In genomic region chr6:52169499-52170165, GRCm38 (mm10) we compare ENCODE assay signal across 12 mouse cellular contexts. TPM values are rescaled to one million over a fixed set of nuclear protein-coding genes. Genes with fewer than 3 reads are reported as not detected.
DNase-seq lines count a peak whose midpoint lies in the region; ATAC-seq lines count a peak whose summit lies in the region.
"Had no signal": no experiment of that assay in that cellular context is flagged by ENCODE, and none has a peak within 500 bp of the region (broad histone marks: within the 10 kb centered on the region; RNA-seq: fewer than 3 reads in every experiment).

No protein-coding gene starts in this region.

- H3K4me1 ChIP-seq in kidney, embryonic 15.5 days: peaks cover 91% of the 10 kb centered on the region
- H3K4me1 ChIP-seq in embryonic facial prominence, embryonic 11.5 days (ENCODE audit: control insufficient read depth, insufficient read depth, low read length): no peaks in the 10 kb centered on the region; the same call in 1 of the 2 replicates
- H3K4me1 ChIP-seq in intestine, embryonic 15.5 days (replicated peaks): peaks cover 24% of the 10 kb centered on the region
- peaks cover 98% of the 10 kb centered on the region for H3K4me1 ChIP-seq in neural tube, embryonic 13.5 days (replicated peaks)
- peaks cover 3% of the 10 kb centered on the region; the same call in 1 of the 2 replicates for H3K4me1 ChIP-seq in midbrain, embryonic 16.5 days (ENCODE audit: control insufficient read depth, insufficient read depth, low read length)

- peak overlapping the region; percentile 45 for H3K4me2 ChIP-seq in kidney, embryonic 15.5 days
- peak overlapping the region; percentile 19 for H3K4me2 ChIP-seq in embryonic facial prominence, embryonic 11.5 days (ENCODE audit: low read depth, low read length)
- H3K4me2 ChIP-seq in intestine, embryonic 15.5 days (replicated peaks): peak overlapping the region; percentile 75
- H3K4me2 ChIP-seq in neural tube, embryonic 13.5 days: peak overlapping the region; percentile 75
- H3K4me2 ChIP-seq in midbrain, embryonic 16.5 days (ENCODE audit: low read length): no peak overlapping the region
- H3K4me2 ChIP-seq: forebrain, embryonic 15.5 days had no signal

- 0 out of 2 replicates have a peak overlapping the region, but pooled peaks have one; percentile 6 for H3K4me3 ChIP-seq in kidney, embryonic 15.5 days (replicated peaks)
- H3K4me3 ChIP-seq in embryonic facial prominence, embryonic 11.5 days (ENCODE audit: low read depth, low read length): peak overlapping the region; percentile 17
- peak overlapping the region; percentile 20 for H3K4me3 ChIP-seq in intestine, embryonic 15.5 days (replicated peaks)
- peak overlapping the region; percentile 20 for H3K4me3 ChIP-seq in neural tube, embryonic 13.5 days
- no peak overlapping the region for H3K4me3 ChIP-seq in midbrain, embryonic 16.5 days (ENCODE audit: low read depth, low read length)
- H3K4me3 ChIP-seq: forebrain, embryonic 15.5 days had no signal

- H3K9me3 ChIP-seq in kidney, embryonic 15.5 days (replicated peaks): no peaks in the 10 kb centered on the region
- no peaks in the 10 kb centered on the region for H3K9me3 ChIP-seq in embryonic facial prominence, embryonic 11.5 days (replicated peaks; ENCODE audit: control insufficient read depth, low read length)
- no peaks in the 10 kb centered on the region for H3K9me3 ChIP-seq in intestine, embryonic 15.5 days
- H3K9me3 ChIP-seq in neural tube, embryonic 13.5 days: no peaks in the 10 kb centered on the region
- no peaks in the 10 kb centered on the region for H3K9me3 ChIP-seq in midbrain, embryonic 16.5 days (replicated peaks; ENCODE audit: control insufficient read depth, low read length, poor library complexity, severe bottlenecking)
- H3K9me3 ChIP-seq: forebrain, embryonic 15.5 days had no signal

- DNase-seq in kidney, adult 11 months: no peak
- no peak for DNase-seq in embryonic facial prominence, embryonic 11.5 days (ENCODE audit: low spot score)
- no peak for DNase-seq in left cerebral cortex, postnatal 36 days (ENCODE audit: low spot score in 2 of 2)
- DNase-seq: cerebellum, adult 9-10 months had no signal

- peak overlapping the region; percentile 45; the same call in 1 of the 2 replicates for H3K9ac ChIP-seq in kidney, embryonic 15.5 days
- peak overlapping the region; percentile 30; the same call in 1 of the 2 replicates for H3K9ac ChIP-seq in embryonic facial prominence, embryonic 11.5 days (replicated peaks; ENCODE audit: low read length)
- peak overlapping the region; percentile 50 for H3K9ac ChIP-seq in intestine, embryonic 15.5 days
- peak overlapping the region; percentile 92 for H3K9ac ChIP-seq in neural tube, embryonic 13.5 days
- no peak overlapping the region for H3K9ac ChIP-seq in midbrain, embryonic 16.5 days (ENCODE audit: low read depth, low read length)
- H3K9ac ChIP-seq: forebrain, embryonic 15.5 days had no signal

- WGBS in kidney, embryonic 15.5 days: 28% methylated on average over 16 of the region's 16 CpGs
- WGBS in embryonic facial prominence, embryonic 11.5 days: 6% methylated on average over 15 of the region's 16 CpGs
- 44% methylated on average over 16 of the region's 16 CpGs for WGBS in intestine, embryonic 15.5 days
- WGBS in neural tube, embryonic 13.5 days: 13% methylated on average over 16 of the region's 16 CpGs
- 5% methylated on average over 16 of the region's 16 CpGs for WGBS in midbrain, embryonic 16.5 days

- peak overlapping the region; percentile 97 for H3K27ac ChIP-seq in kidney, embryonic 15.5 days
- peak overlapping the region; percentile 41; the same call in 1 of the 2 replicates for H3K27ac ChIP-seq in embryonic facial prominence, embryonic 11.5 days (replicated peaks; ENCODE audit: low read depth, low read length)
- peak overlapping the region; percentile 83 for H3K27ac ChIP-seq in intestine, embryonic 15.5 days
- H3K27ac ChIP-seq in neural tube, embryonic 13.5 days (replicated peaks): peak overlapping the region; percentile 99
- H3K27ac ChIP-seq in midbrain, embryonic 16.5 days (ENCODE audit: low read length): no peak overlapping the region
- H3K27ac ChIP-seq: forebrain, embryonic 15.5 days had no signal

- intact Hi-C loops in left cerebral cortex, postnatal 36 days (cut with DNase I): loop anchor here (5.0 kb wide), 1 partner anchor 33 kb away; the partner anchor contains the start of gene Hoxa5

- H3K27me3 ChIP-seq in kidney, embryonic 15.5 days: no peaks in the 10 kb centered on the region
- peaks cover 67% of the 10 kb centered on the region for H3K27me3 ChIP-seq in embryonic facial prominence, embryonic 11.5 days (ENCODE audit: control insufficient read depth, insufficient read depth, low read length)
- peaks cover 16% of the 10 kb centered on the region for H3K27me3 ChIP-seq in intestine, embryonic 15.5 days (replicated peaks)
- no peaks in the 10 kb centered on the region for H3K27me3 ChIP-seq in neural tube, embryonic 13.5 days
- peaks cover 71% of the 10 kb centered on the region for H3K27me3 ChIP-seq in midbrain, embryonic 16.5 days (ENCODE audit: control insufficient read depth, insufficient read depth, low read depth, low read length)

- H3K36me3 ChIP-seq in kidney, embryonic 15.5 days: 0 out of 2 replicates have a peak, but pooled peaks cover 4% of the 10 kb centered on the region
- no peaks in the 10 kb centered on the region for H3K36me3 ChIP-seq in embryonic facial prominence, embryonic 11.5 days (replicated peaks; ENCODE audit: control insufficient read depth, insufficient read depth, low read depth, low read length)
- H3K36me3 ChIP-seq in intestine, embryonic 15.5 days: no peaks in the 10 kb centered on the region
- H3K36me3 ChIP-seq in neural tube, embryonic 13.5 days: peaks cover 23% of the 10 kb centered on the region
- no peaks in the 10 kb centered on the region for H3K36me3 ChIP-seq in midbrain, embryonic 16.5 days (ENCODE audit: control insufficient read depth, insufficient read depth, low read length)
- H3K36me3 ChIP-seq: forebrain, embryonic 15.5 days had no signal

- ATAC-seq in kidney, embryonic 15.5 days (replicated peaks; ENCODE audit: low FRiP score): no peak
- ATAC-seq in embryonic facial prominence, embryonic 11.5 days (replicated peaks; ENCODE audit: insufficient number of reproducible peaks, low FRiP score, low TSS enrichment, low read depth): no peak
- no peak for ATAC-seq in intestine, embryonic 15.5 days
- ATAC-seq in neural tube, embryonic 13.5 days (ENCODE audit: low read depth): no peak
- no peak for ATAC-seq in midbrain, embryonic 16.5 days
- ATAC-seq in megakaryocyte-erythroid progenitor cell, adult 5-6 weeks (replicated peaks; ENCODE audit: low FRiP score, low TSS enrichment, poor library complexity, severe bottlenecking): no peak
- ATAC-seq: forebrain, embryonic 15.5 days had no signal

RNA-seq across cellular contexts. Expression of gene Hoxa2, which starts 5.0 kb away (rescaled TPM):
- polyA plus RNA-seq in kidney, embryonic 15.5 days (2015; fragmentation: Nextera tagmentation; extraction: Ambion mirVana): 2.2 and 3.6 TPM in 2 replicates
- 19.4 and 24.1 TPM in 2 replicates for polyA plus RNA-seq in embryonic facial prominence, embryonic 11.5 days (2014; fragmentation: Nextera tagmentation; extraction: Ambion mirVana)
- 7.4 and 8.6 TPM in 2 replicates for polyA plus RNA-seq in intestine, embryonic 15.5 days (2015; fragmentation: Nextera tagmentation; extraction: Ambion mirVana)
- 11.9 and 13.7 TPM in 2 replicates for polyA plus RNA-seq in neural tube, embryonic 13.5 days (2015; fragmentation: Nextera tagmentation; extraction: Ambion mirVana)
- not detected for total RNA-seq in left cerebral cortex, postnatal 36 days (2021)
- polyA plus RNA-seq in midbrain, embryonic 16.5 days (2015; fragmentation: Nextera tagmentation; extraction: Ambion mirVana): 0.10 and 0.22 TPM in 2 replicates
- 1.4 TPM in 1 of 2 replicates, not detected in the other for total RNA-seq in megakaryocyte-erythroid progenitor cell, adult 5-6 weeks (2014; fragmentation: Nextera tagmentation)
- total RNA-seq in megakaryocyte-erythroid progenitor cell, adult 5-6 weeks (2017): not detected in 2 replicates
- total RNA-seq: layer of hippocampus, adult 18-20 months; megakaryocyte, adult 5-6 weeks had no signal
- polyA plus RNA-seq: forebrain, embryonic 15.5 days had no signal

RNA-seq across cellular contexts. Expression of gene 5730596B20Rik, which starts 7.7 kb away (rescaled TPM):
- polyA plus RNA-seq in kidney, embryonic 15.5 days (2015; fragmentation: Nextera tagmentation; extraction: Ambion mirVana): 2.1 and 2.4 TPM in 2 replicates
- polyA plus RNA-seq in embryonic facial prominence, embryonic 11.5 days (2014; fragmentation: Nextera tagmentation; extraction: Ambion mirVana): 0.13 and 0.22 TPM in 2 replicates
- polyA plus RNA-seq in intestine, embryonic 15.5 days (2015; fragmentation: Nextera tagmentation; extraction: Ambion mirVana): 1.9 and 2.0 TPM in 2 replicates
- polyA plus RNA-seq in neural tube, embryonic 13.5 days (2015; fragmentation: Nextera tagmentation; extraction: Ambion mirVana): 3.5 and 4.1 TPM in 2 replicates
- not detected for total RNA-seq in left cerebral cortex, postnatal 36 days (2021)
- not detected in 2 replicates for polyA plus RNA-seq in midbrain, embryonic 16.5 days (2015; fragmentation: Nextera tagmentation; extraction: Ambion mirVana)
- not detected in 2 replicates for total RNA-seq in megakaryocyte-erythroid progenitor cell, adult 5-6 weeks (2014; fragmentation: Nextera tagmentation)
- not detected in 2 replicates for total RNA-seq in megakaryocyte-erythroid progenitor cell, adult 5-6 weeks (2017)
- total RNA-seq: layer of hippocampus, adult 18-20 months; megakaryocyte, adult 5-6 weeks had no signal
- polyA plus RNA-seq: forebrain, embryonic 15.5 days had no signal

RNA-seq across cellular contexts. Expression of gene Hoxa1, which starts 11.5 kb away (rescaled TPM):
- polyA plus RNA-seq in kidney, embryonic 15.5 days (2015; fragmentation: Nextera tagmentation; extraction: Ambion mirVana): 0.64 and 0.81 TPM in 2 replicates
- polyA plus RNA-seq in embryonic facial prominence, embryonic 11.5 days (2014; fragmentation: Nextera tagmentation; extraction: Ambion mirVana): 1.1 TPM in 2 replicates
- polyA plus RNA-seq in intestine, embryonic 15.5 days (2015; fragmentation: Nextera tagmentation; extraction: Ambion mirVana): 0.86 and 1.2 TPM in 2 replicates
- polyA plus RNA-seq in neural tube, embryonic 13.5 days (2015; fragmentation: Nextera tagmentation; extraction: Ambion mirVana): 2.0 and 3.0 TPM in 2 replicates
- total RNA-seq in left cerebral cortex, postnatal 36 days (2021): not detected
- polyA plus RNA-seq in midbrain, embryonic 16.5 days (2015; fragmentation: Nextera tagmentation; extraction: Ambion mirVana): 0.20 TPM in 1 of 2 replicates, not detected in the other
- total RNA-seq in megakaryocyte-erythroid progenitor cell, adult 5-6 weeks (2014; fragmentation: Nextera tagmentation): not detected in 2 replicates
- total RNA-seq in megakaryocyte-erythroid progenitor cell, adult 5-6 weeks (2017): 0.34 TPM in 1 of 2 replicates, not detected in the other
- total RNA-seq: layer of hippocampus, adult 18-20 months; megakaryocyte, adult 5-6 weeks had no signal
- polyA plus RNA-seq: forebrain, embryonic 15.5 days had no signal

RNA-seq across cellular contexts. Expression of gene Hoxa4, which starts 21.9 kb away (rescaled TPM):
- polyA plus RNA-seq in kidney, embryonic 15.5 days (2015; fragmentation: Nextera tagmentation; extraction: Ambion mirVana): 1.5 and 1.8 TPM in 2 replicates
- 0.31 and 0.34 TPM in 2 replicates for polyA plus RNA-seq in embryonic facial prominence, embryonic 11.5 days (2014; fragmentation: Nextera tagmentation; extraction: Ambion mirVana)
- polyA plus RNA-seq in intestine, embryonic 15.5 days (2015; fragmentation: Nextera tagmentation; extraction: Ambion mirVana): 3.7 and 4.5 TPM in 2 replicates
- 5.7 and 5.8 TPM in 2 replicates for polyA plus RNA-seq in neural tube, embryonic 13.5 days (2015; fragmentation: Nextera tagmentation; extraction: Ambion mirVana)
- not detected for total RNA-seq in left cerebral cortex, postnatal 36 days (2021)
- not detected in 2 replicates for polyA plus RNA-seq in midbrain, embryonic 16.5 days (2015; fragmentation: Nextera tagmentation; extraction: Ambion mirVana)
- total RNA-seq in megakaryocyte-erythroid progenitor cell, adult 5-6 weeks (2014; fragmentation: Nextera tagmentation): 1.9 and 2.2 TPM in 2 replicates
- total RNA-seq in megakaryocyte-erythroid progenitor cell, adult 5-6 weeks (2017): 0.46 and 0.66 TPM in 2 replicates
- total RNA-seq: layer of hippocampus, adult 18-20 months had no signal
- polyA plus RNA-seq: forebrain, embryonic 15.5 days had no signal

RNA-seq across cellular contexts. Expression of gene Hoxa5, which starts 34.8 kb away (rescaled TPM):
- 11.0 and 11.5 TPM in 2 replicates for polyA plus RNA-seq in kidney, embryonic 15.5 days (2015; fragmentation: Nextera tagmentation; extraction: Ambion mirVana)
- 0.39 and 1.4 TPM in 2 replicates for polyA plus RNA-seq in embryonic facial prominence, embryonic 11.5 days (2014; fragmentation: Nextera tagmentation; extraction: Ambion mirVana)
- 22.9 and 25.1 TPM in 2 replicates for polyA plus RNA-seq in intestine, embryonic 15.5 days (2015; fragmentation: Nextera tagmentation; extraction: Ambion mirVana)
- polyA plus RNA-seq in neural tube, embryonic 13.5 days (2015; fragmentation: Nextera tagmentation; extraction: Ambion mirVana): 44.7 and 66.8 TPM in 2 replicates
- not detected for total RNA-seq in left cerebral cortex, postnatal 36 days (2021)
- 0.21 TPM in 1 of 2 replicates, not detected in the other for polyA plus RNA-seq in midbrain, embryonic 16.5 days (2015; fragmentation: Nextera tagmentation; extraction: Ambion mirVana)
- total RNA-seq in megakaryocyte-erythroid progenitor cell, adult 5-6 weeks (2014; fragmentation: Nextera tagmentation): 1.1 and 2.6 TPM in 2 replicates
- 0.56 and 0.76 TPM in 2 replicates for total RNA-seq in megakaryocyte-erythroid progenitor cell, adult 5-6 weeks (2017)
- total RNA-seq: layer of hippocampus, adult 18-20 months had no signal
- polyA plus RNA-seq: forebrain, embryonic 15.5 days had no signal
